Mouse (Mus musculus) midbrain, embryonic 15.5 days (tissue): ENCODE data around the gene Dnah7c. TPM values are rescaled to one million over a fixed set of nuclear protein-coding genes. Genes with fewer than 3 reads are reported as not detected.

ENCODE experiments used
- ATAC-seq: fragments of 200-750 bp; cut with Nextera tagmentation; replicated peaks from 2 replicates; pipeline ENCODE4 v1.8.0; 2017; ENCODE audit warnings: moderate TSS enrichment
- H3K27ac ChIP-seq: fragments of 300-500 bp; sonication (generic); 2 replicates; pipeline ENCODE4 v1.5.1; 2015; ENCODE audit warnings: mild to moderate bottlenecking, inconsistent platforms
- H3K27me3 ChIP-seq: fragments of 300-500 bp; sonication (generic); replicated peaks from 2 replicates; pipeline ENCODE4 v1.6.1; 2015; ENCODE audit warnings: inconsistent platforms
- H3K36me3 ChIP-seq: fragments of 300-500 bp; sonication (generic); replicated peaks from 2 replicates; pipeline ENCODE4 v1.6.1; 2015; ENCODE audit warnings: inconsistent platforms
- H3K4me1 ChIP-seq: fragments of 300-500 bp; sonication (generic); 2 replicates; pipeline ENCODE4 v1.6.1; 2015; ENCODE audit warnings: inconsistent platforms
- H3K4me2 ChIP-seq: fragments of 300-500 bp; sonication (generic); 2 replicates; pipeline ENCODE4 v1.6.1; 2015; ENCODE audit warnings: inconsistent platforms, mild to moderate bottlenecking, moderate library complexity
- H3K4me3 ChIP-seq: fragments of 300-500 bp; sonication (generic); 2 replicates; pipeline ENCODE4 v1.5.1; 2015; ENCODE audit warnings: mild to moderate bottlenecking, inconsistent platforms
- H3K9ac ChIP-seq: fragments of 300-500 bp; sonication (generic); 2 replicates; pipeline ENCODE4 v1.6.1; 2015; ENCODE audit warnings: mild to moderate bottlenecking, inconsistent platforms
- H3K9me3 ChIP-seq: fragments of 300-500 bp; sonication (generic); 2 replicates; pipeline ENCODE4 v1.6.1; 2016; ENCODE audit warnings: inconsistent platforms
- WGBS: fragments of 180-500 bp; shearing (Covaris S2); methylation state at CpG from one replicate; pipeline ENCODE4 v1.1.7; 2015; ENCODE audit warnings: mixed read lengths; 5-methylcytosine and 5-hydroxymethylcytosine counted together
- polyA plus RNA-seq: library from polyadenylated mRNA; unstranded; fragments of >200 nt; fragmentation: Nextera tagmentation; extraction: Ambion mirVana; gene quantifications from 2 replicates; pipeline ENCODE4 v1.2.1, GENCODE M21; 2015

Dnah7c gene
- polyA plus RNA-seq, 1 experiment from 2014 or later, result 0.22 TPM

GRCm38 (mm10) chr1:46845221-46845620 is 419.8 kb downstream of the Dnah7c start:
- no peak overlapping the region for H3K4me2 ChIP-seq
- no peaks in the 10 kb centered on the region for H3K9me3 ChIP-seq
- no peak overlapping the region for H3K27ac ChIP-seq
- H3K4me1 ChIP-seq, result peaks cover 13% of the 10 kb centered on the region
- H3K9ac ChIP-seq, result no peak overlapping the region
- ATAC-seq, result no peak
- no peaks in the 10 kb centered on the region for H3K27me3 ChIP-seq
- no peaks in the 10 kb centered on the region for H3K36me3 ChIP-seq
- no peak overlapping the region for H3K4me3 ChIP-seq
- WGBS, result 43% methylated on average over 5 of the region's 5 CpGs

GRCm38 (mm10) chr1:46849758-46850157 is 424.4 kb downstream of the Dnah7c start:
- Histone ChIP-seq H3K9me3 (no peaks in the 10 kb centered on the region), H3K4me2 (no peak overlapping the region), H3K27ac (peak overlapping the region; percentile 65; the same call in 1 of the 2 replicates)

GRCm38 (mm10) chr1:46851586-46851985 is 426.2 kb downstream of the Dnah7c start:
- Histone ChIP-seq H3K9ac (no peak overlapping the region), H3K27me3 (no peaks in the 10 kb centered on the region), H3K27ac (0 out of 2 replicates have a peak overlapping the region, but pooled peaks have one; percentile 20), H3K36me3 (no peaks in the 10 kb centered on the region), H3K4me1 (peaks cover 36% of the 10 kb centered on the region), H3K9me3 (no peaks in the 10 kb centered on the region), H3K4me3 (peak overlapping the region; percentile 81), H3K4me2 (peak overlapping the region; percentile 68)
- WGBS, result 65% methylated on average over 4 of the region's 4 CpGs
- no peak for ATAC-seq

More at GRCm38 (mm10) chr1:46849758-46850157, 424.4 kb downstream of the Dnah7c start:
- WGBS, result 47% methylated on average over 1 of the region's 1 CpGs
- no peak overlapping the region for H3K9ac ChIP-seq
- H3K4me1 ChIP-seq, result peaks cover 40% of the 10 kb centered on the region
- H3K4me3 ChIP-seq, result no peak overlapping the region
- ATAC-seq, result no peak
- H3K27me3 ChIP-seq, result no peaks in the 10 kb centered on the region
- H3K36me3 ChIP-seq, result no peaks in the 10 kb centered on the region

- Histone ChIP-seq H3K4me3 (peak overlapping the region; percentile 81), H3K4me2 (peak overlapping the region; percentile 68), H3K4me1 (peaks cover 36% of the 10 kb centered on the region), H3K9ac (peak overlapping the region; percentile 98), H3K27ac (peak overlapping the region; percentile 99), H3K9me3 (no peaks in the 10 kb centered on the region), H3K36me3 (no peaks in the 10 kb centered on the region), H3K27me3 (no peaks in the 10 kb centered on the region)
- 3% methylated on average over 4 of the region's 4 CpGs for WGBS
- no peak for ATAC-seq
Observed at GRCm38 (mm10) chr1:46852216-46852599, 426.8 kb downstream of the Dnah7c start.

GRCm38 (mm10) chr1:46852600-46853272 is 427.3 kb downstream of the Dnah7c start:
- Histone ChIP-seq H3K4me3 (peak overlapping the region; percentile 81), H3K9me3 (no peaks in the 10 kb centered on the region), H3K27ac (peak overlapping the region; percentile 99), H3K36me3 (no peaks in the 10 kb centered on the region), H3K27me3 (no peaks in the 10 kb centered on the region), H3K9ac (peak overlapping the region; percentile 98), H3K4me2 (peak overlapping the region; percentile 68), H3K4me1 (peaks cover 36% of the 10 kb centered on the region)
- under 1% methylated on average over 75 of the region's 75 CpGs for WGBS
- peak; percentile 51 for ATAC-seq

- Histone ChIP-seq H3K4me3 (peak overlapping the region; percentile 81), H3K27ac (peak overlapping the region; percentile 99), H3K9me3 (no peaks in the 10 kb centered on the region), H3K9ac (peak overlapping the region; percentile 98), H3K4me2 (peak overlapping the region; percentile 68), H3K4me1 (peaks cover 36% of the 10 kb centered on the region), H3K27me3 (no peaks in the 10 kb centered on the region), H3K36me3 (no peaks in the 10 kb centered on the region)
- WGBS, result under 1% methylated on average over 86 of the region's 86 CpGs
- peak; percentile 96 for ATAC-seq
Observed at GRCm38 (mm10) chr1:46853317-46854035, 428.1 kb downstream of the Dnah7c start.

GRCm38 (mm10) chr1:46854036-46854900 is 428.9 kb downstream of the Dnah7c start:
- ATAC-seq, result no peak; the same call in 1 of the 2 replicates
- H3K4me2 ChIP-seq, result peak overlapping the region; percentile 68
- H3K27ac ChIP-seq, result peak overlapping the region; percentile 99
- WGBS, result 24% methylated on average over 18 of the region's 18 CpGs
- H3K9ac ChIP-seq, result peak overlapping the region; percentile 98; the same call in 1 of the 2 replicates
- H3K4me3 ChIP-seq, result peak overlapping the region; percentile 81
- H3K9me3 ChIP-seq, result no peaks in the 10 kb centered on the region
- no peaks in the 10 kb centered on the region for H3K36me3 ChIP-seq
- H3K4me1 ChIP-seq, result peaks cover 36% of the 10 kb centered on the region
- H3K27me3 ChIP-seq, result no peaks in the 10 kb centered on the region

- H3K27ac ChIP-seq, result no peak overlapping the region
- H3K4me1 ChIP-seq, result peaks cover 18% of the 10 kb centered on the region
- no peak overlapping the region for H3K4me3 ChIP-seq
- H3K36me3 ChIP-seq, result no peaks in the 10 kb centered on the region
- no peaks in the 10 kb centered on the region for H3K9me3 ChIP-seq
- WGBS, result 48% methylated on average over 4 of the region's 4 CpGs
- no peaks in the 10 kb centered on the region for H3K27me3 ChIP-seq
- H3K4me2 ChIP-seq, result no peak overlapping the region
- H3K9ac ChIP-seq, result no peak overlapping the region
- no peak for ATAC-seq
Observed at GRCm38 (mm10) chr1:46856498-46856897, 431.1 kb downstream of the Dnah7c start.
